Mouse (Mus musculus) testis, adult 2 months (tissue): ENCODE results near the gene Zscan26.

Experiments
- CTCF ChIP-seq: fragments of 200-500 bp; IDR thresholded peaks from 2 replicates; pipeline ENCODE4 v1.5.1; 2012; ENCODE audit warnings: low read depth, mild to moderate bottlenecking, inconsistent platforms, low read length, moderate library complexity; ENCODE audit not compliant: control insufficient read depth, insufficient read depth, insufficient replicate concordance
- POLR2A ChIP-seq: fragments of 200-500 bp; IDR thresholded peaks from 2 replicates; pipeline ENCODE4 v1.6.1; 2012; ENCODE audit warnings: low read depth, mild to moderate bottlenecking, inconsistent platforms, low read length, moderate library complexity; ENCODE audit not compliant: control insufficient read depth

- TF ChIP-seq POLR2A (no peak), CTCF (no peak)
Measured at GRCm38 (mm10) chr13:21415750-21416149, 37.8 kb downstream of the Zscan26 start.
